Comparison of ENCODE assay signal across 14 mouse cellular contexts in genomic region chr7:137726031-137726430, GRCm38 (mm10).
A peak's percentile ranks its signal among the peaks of the same experiment; 100 is the strongest.
DNase-seq lines count a peak whose midpoint lies in the region; ATAC-seq and TF ChIP-seq lines count a peak whose summit lies in the region.
"Had no signal": no experiment of that assay in that cellular context is flagged by ENCODE, and none has a peak within 500 bp of the region (broad histone marks: within the 10 kb centered on the region; RNA-seq: fewer than 3 reads in every experiment).

No protein-coding gene starts in this region.

- peak; percentile 14 for DNase-seq in heart, postnatal 4 days
- DNase-seq in heart, embryonic 10.5 days (ENCODE audit: low spot score) = no peak
- peak; percentile 40 for DNase-seq in kidney, postnatal 14 days
- no peak for DNase-seq in kidney, adult 9 months
- DNase-seq in neural tube, embryonic 10.5 days (ENCODE audit: extremely low spot score, low spot score) = peak; percentile 36
- DNase-seq: adrenal gland, postnatal 25 days; gastrocnemius, adult 2 months; midbrain, embryonic 14.5 days; thymus, postnatal 4 days had no signal

- no peak for ATAC-seq in neural tube, embryonic 15.5 days (ENCODE audit: low FRiP score)
- ATAC-seq in intestine, postnatal 0 days = no peak
- ATAC-seq: forebrain, embryonic 15.5 days; intestine, embryonic 16.5 days had no signal

- TF ChIP-seq CTCF in intestine, postnatal 0 days (IDR thresholded peaks at IDR 0.05; ENCODE audit: low read depth) = no peak

- H3K4me3 ChIP-seq in heart, embryonic 10.5 days = no peak overlapping the region
- no peak overlapping the region for H3K4me3 ChIP-seq in neural tube, embryonic 15.5 days (replicated peaks)
- no peak overlapping the region for H3K4me3 ChIP-seq in intestine, postnatal 0 days (ENCODE audit: low read depth, low read length)
- H3K4me3 ChIP-seq: forebrain, embryonic 15.5 days; gastrocnemius, adult 2 months; neural tube, embryonic 13.5 days had no signal

- H3K27ac ChIP-seq in heart, embryonic 10.5 days = no peak overlapping the region
- no peak overlapping the region for H3K27ac ChIP-seq in neural tube, embryonic 15.5 days (replicated peaks)
- H3K27ac ChIP-seq in intestine, postnatal 0 days (ENCODE audit: low read depth, low read length) = no peak overlapping the region
- H3K27ac ChIP-seq: forebrain, embryonic 15.5 days; gastrocnemius, adult 2 months; neural tube, embryonic 13.5 days had no signal

- H3K36me3 ChIP-seq in heart, embryonic 10.5 days = no peaks in the 10 kb centered on the region
- H3K36me3 ChIP-seq in neural tube, embryonic 15.5 days = no peaks in the 10 kb centered on the region
- no peaks in the 10 kb centered on the region for H3K36me3 ChIP-seq in intestine, postnatal 0 days (ENCODE audit: control insufficient read depth, insufficient read depth)
- H3K36me3 ChIP-seq: forebrain, embryonic 15.5 days; neural tube, embryonic 13.5 days had no signal

- WGBS in heart, embryonic 10.5 days = 76% methylated on average over 7 of the region's 7 CpGs
- 52% methylated on average over 7 of the region's 7 CpGs for WGBS in neural tube, embryonic 15.5 days
- WGBS in intestine, postnatal 0 days = 61% methylated on average over 7 of the region's 7 CpGs

- H3K4me1 ChIP-seq in heart, embryonic 10.5 days = no peaks in the 10 kb centered on the region
- peaks cover 6% of the 10 kb centered on the region; the same call in 1 of the 2 replicates for H3K4me1 ChIP-seq in neural tube, embryonic 15.5 days
- H3K4me1 ChIP-seq in intestine, postnatal 0 days (replicated peaks; ENCODE audit: control insufficient read depth, insufficient read depth, low read length) = no peaks in the 10 kb centered on the region

- H3K4me2 ChIP-seq in neural tube, embryonic 15.5 days = no peak overlapping the region
- no peak overlapping the region for H3K4me2 ChIP-seq in intestine, postnatal 0 days (replicated peaks; ENCODE audit: low read depth)
- H3K4me2 ChIP-seq: forebrain, embryonic 15.5 days; neural tube, embryonic 13.5 days had no signal

- no peaks in the 10 kb centered on the region for H3K9me3 ChIP-seq in heart, embryonic 10.5 days
- H3K9me3 ChIP-seq in neural tube, embryonic 15.5 days (replicated peaks) = no peaks in the 10 kb centered on the region
- H3K9me3 ChIP-seq in intestine, postnatal 0 days (ENCODE audit: control insufficient read depth) = no peaks in the 10 kb centered on the region
- H3K9me3 ChIP-seq: forebrain, embryonic 15.5 days; neural tube, embryonic 13.5 days had no signal

- H3K9ac ChIP-seq in neural tube, embryonic 15.5 days (replicated peaks) = no peak overlapping the region
- H3K9ac ChIP-seq in intestine, postnatal 0 days (ENCODE audit: low read depth, low read length) = no peak overlapping the region
- H3K9ac ChIP-seq: forebrain, embryonic 15.5 days; neural tube, embryonic 13.5 days had no signal

- H3K27me3 ChIP-seq in heart, embryonic 10.5 days (ENCODE audit: insufficient read depth, poor library complexity, severe bottlenecking) = no peaks in the 10 kb centered on the region
- H3K27me3 ChIP-seq in neural tube, embryonic 15.5 days (replicated peaks) = no peaks in the 10 kb centered on the region
- no peaks in the 10 kb centered on the region for H3K27me3 ChIP-seq in intestine, postnatal 0 days (replicated peaks; ENCODE audit: control insufficient read depth, insufficient read depth, low read length)
- H3K27me3 ChIP-seq: forebrain, embryonic 15.5 days; neural tube, embryonic 13.5 days had no signal

Comparison
In these comparisons a context has a peak if more than half of its experiments do, and no peak if none do; other contexts are left out.
1. DNase-seq: peak in heart, postnatal 4 days (single experiment), kidney, postnatal 14 days (single experiment) and neural tube, embryonic 10.5 days (single experiment); none in heart, embryonic 10.5 days (single experiment) and kidney, adult 9 months (single experiment).